Comparison of ENCODE assay signal across 8 mouse cellular contexts in the genomic region with DNA sequence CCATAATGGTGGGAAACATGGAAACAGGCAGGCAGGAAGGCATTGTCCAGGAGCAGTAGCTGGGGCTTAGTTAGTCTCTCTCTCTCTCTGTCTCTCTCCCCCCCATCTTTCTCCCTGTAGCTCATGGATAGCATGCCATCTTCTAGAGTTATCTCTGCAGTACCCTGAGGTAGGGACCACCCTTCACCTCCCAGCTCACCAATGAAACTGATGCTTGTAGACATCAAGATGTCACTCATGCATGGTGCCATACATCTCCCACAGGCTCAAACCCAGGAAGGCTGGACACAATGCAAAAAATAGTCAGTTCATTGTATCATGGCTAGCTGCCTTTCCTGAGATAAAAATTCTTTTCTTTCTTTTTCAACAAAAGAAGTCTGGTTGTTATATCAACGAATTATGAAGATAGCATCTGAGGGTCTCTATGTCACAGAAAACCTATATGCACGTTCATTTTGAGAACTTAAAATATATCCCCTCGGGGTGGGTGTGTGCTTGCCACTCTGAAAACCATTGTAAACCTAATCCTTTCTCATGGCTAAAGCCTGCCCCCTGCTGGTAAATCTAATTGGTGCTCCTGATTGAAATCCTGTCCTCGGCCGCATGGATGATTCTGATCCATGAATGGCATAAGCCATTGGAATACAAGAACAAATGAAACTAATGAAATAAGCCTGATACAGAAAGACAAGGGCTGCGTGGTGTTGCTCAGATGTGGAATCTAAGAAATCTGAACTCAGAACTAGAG. TPM values are rescaled to one million over a fixed set of nuclear protein-coding genes. Genes with fewer than 3 reads are reported as not detected.
DNase-seq lines count a peak whose midpoint lies in the region; ATAC-seq and TF ChIP-seq lines count a peak whose summit lies in the region.

No protein-coding gene starts in this region.

- no peaks in the 10 kb centered on the region for H3K4me1 ChIP-seq in heart, adult 2 months (ENCODE audit: control insufficient read depth, insufficient read depth, low read length)
- no peaks in the 10 kb centered on the region for H3K4me1 ChIP-seq in embryonic facial prominence, embryonic 14.5 days (ENCODE audit: control insufficient read depth, insufficient read depth, low read length)
- no peaks in the 10 kb centered on the region for H3K4me1 ChIP-seq in hindbrain, embryonic 11.5 days (replicated peaks; ENCODE audit: control insufficient read depth, insufficient read depth, low read length)
- H3K4me1 ChIP-seq in midbrain, embryonic 11.5 days (ENCODE audit: control insufficient read depth, insufficient read depth, low read length), result no peaks in the 10 kb centered on the region

- TF ChIP-seq CTCF in heart, adult 2 months (IDR thresholded peaks at IDR 0.05), result peak; percentile 87
- TF ChIP-seq CTCF in left cerebral cortex, adult 2 months (IDR thresholded peaks at IDR 0.05), result peak; percentile 93

- 9% methylated on average over 6 of the region's 6 CpGs for WGBS in heart, adult 2 months
- WGBS in embryonic facial prominence, embryonic 14.5 days, result 10% methylated on average over 6 of the region's 6 CpGs
- 20% methylated on average over 6 of the region's 6 CpGs for WGBS in hindbrain, embryonic 11.5 days
- WGBS in midbrain, embryonic 11.5 days, result 16% methylated on average over 6 of the region's 6 CpGs

- no peak overlapping the region for H3K4me3 ChIP-seq in heart, adult 2 months
- H3K4me3 ChIP-seq in embryonic facial prominence, embryonic 14.5 days (ENCODE audit: low read depth, low read length), result no peak overlapping the region
- no peak overlapping the region for H3K4me3 ChIP-seq in hindbrain, embryonic 11.5 days (ENCODE audit: low read depth, low read length)
- no peak overlapping the region for H3K4me3 ChIP-seq in left cerebral cortex, adult 2 months
- H3K4me3 ChIP-seq in midbrain, embryonic 11.5 days (ENCODE audit: low read depth, low read length), result no peak overlapping the region

- H3K79me2 ChIP-seq in heart, adult 2 months (replicated peaks; ENCODE audit: control insufficient read depth, insufficient read depth, low read length), result no peaks in the 10 kb centered on the region

- H3K4me2 ChIP-seq in embryonic facial prominence, embryonic 14.5 days (ENCODE audit: low read depth, low read length), result no peak overlapping the region
- no peak overlapping the region for H3K4me2 ChIP-seq in hindbrain, embryonic 11.5 days (replicated peaks; ENCODE audit: low read depth, low read length)
- no peak overlapping the region for H3K4me2 ChIP-seq in midbrain, embryonic 11.5 days

- no peaks in the 10 kb centered on the region for H3K36me3 ChIP-seq in heart, adult 2 months (ENCODE audit: control insufficient read depth, insufficient read depth, low read length)
- H3K36me3 ChIP-seq in embryonic facial prominence, embryonic 14.5 days (ENCODE audit: control insufficient read depth, insufficient read depth, low read length), result no peaks in the 10 kb centered on the region
- no peaks in the 10 kb centered on the region for H3K36me3 ChIP-seq in hindbrain, embryonic 11.5 days (ENCODE audit: control insufficient read depth, insufficient read depth, low read length)
- H3K36me3 ChIP-seq in midbrain, embryonic 11.5 days (ENCODE audit: control insufficient read depth, insufficient read depth, low read length), result no peaks in the 10 kb centered on the region

- intact Hi-C loops in heart, adult 2 months (cut with DNase I), result loop anchor here (1.0 to 2.0 kb wide), 3 partner anchors 424 to 823 kb away; no protein-coding TSS in a partner anchor
- intact Hi-C loops in left cerebral cortex, adult 2 months (cut with DNase I), result loop anchor here (1.0 kb wide), 2 partner anchors 425 to 823 kb away; no protein-coding TSS in a partner anchor

- no peak for ATAC-seq in embryonic facial prominence, embryonic 14.5 days (ENCODE audit: low read depth)
- ATAC-seq in hindbrain, embryonic 11.5 days (ENCODE audit: low FRiP score), result 0 out of 2 replicates have a peak, but pooled peaks have one; percentile 35
- peak; percentile 71; the same call in 1 of the 2 replicates for ATAC-seq in midbrain, embryonic 11.5 days (ENCODE audit: low FRiP score)

- H3K9me3 ChIP-seq in embryonic facial prominence, embryonic 14.5 days (ENCODE audit: control insufficient read depth, low read length), result no peaks in the 10 kb centered on the region
- H3K9me3 ChIP-seq in hindbrain, embryonic 11.5 days (ENCODE audit: control insufficient read depth, low read length), result no peaks in the 10 kb centered on the region
- no peaks in the 10 kb centered on the region for H3K9me3 ChIP-seq in midbrain, embryonic 11.5 days (ENCODE audit: control insufficient read depth, low read length)

- TF ChIP-seq EP300 in heart, adult 2 months (IDR thresholded peaks at IDR 0.05; ENCODE audit: insufficient read depth, low read depth, low read length), result no peak

- DNase-seq in heart, adult 2 months, result peak; percentile 11 to 43
- DNase-seq in heart, adult 11 months, result no peak
- peak; percentile 66 for DNase-seq in adrenal gland, postnatal 25 days
- peak; percentile 82 for DNase-seq in embryonic facial prominence, embryonic 14.5 days (ENCODE audit: low spot score)
- DNase-seq in hindbrain, embryonic 11.5 days (ENCODE audit: low spot score), result peak; percentile 87
- peak; percentile 79 to 83 for DNase-seq in left cerebral cortex, adult 2 months (ENCODE audit: extremely low spot score in 1 of 2, low spot score in 2 of 2)
- DNase-seq in midbrain, embryonic 11.5 days (ENCODE audit: low spot score, missing footprints), result peak; percentile 93
- DNase-seq in thymus, postnatal 14 days, result peak; percentile 20

- H3K27me3 ChIP-seq in heart, adult 2 months (ENCODE audit: control insufficient read depth, insufficient read depth, low read length), result no peaks in the 10 kb centered on the region
- H3K27me3 ChIP-seq in embryonic facial prominence, embryonic 14.5 days (replicated peaks; ENCODE audit: control insufficient read depth, insufficient read depth, low read length), result no peaks in the 10 kb centered on the region
- H3K27me3 ChIP-seq in hindbrain, embryonic 11.5 days (ENCODE audit: control insufficient read depth, insufficient read depth, low read length), result no peaks in the 10 kb centered on the region
- no peaks in the 10 kb centered on the region for H3K27me3 ChIP-seq in midbrain, embryonic 11.5 days (ENCODE audit: control insufficient read depth, insufficient read depth, low read length)

- no peak overlapping the region for H3K27ac ChIP-seq in heart, adult 2 months
- H3K27ac ChIP-seq in embryonic facial prominence, embryonic 14.5 days (replicated peaks; ENCODE audit: low read depth, low read length), result no peak overlapping the region
- H3K27ac ChIP-seq in hindbrain, embryonic 11.5 days (ENCODE audit: low read depth, low read length), result no peak overlapping the region
- no peak overlapping the region for H3K27ac ChIP-seq in left cerebral cortex, adult 2 months
- H3K27ac ChIP-seq in midbrain, embryonic 11.5 days (ENCODE audit: low read depth, low read length), result no peak overlapping the region

- no peak for TF ChIP-seq POLR2A in heart, adult 2 months (IDR thresholded peaks at IDR 0.05; ENCODE audit: insufficient read depth, low read depth, low read length)

- H3K9ac ChIP-seq in heart, adult 2 months (ENCODE audit: low read depth, low read length), result no peak overlapping the region
- no peak overlapping the region for H3K9ac ChIP-seq in embryonic facial prominence, embryonic 14.5 days (ENCODE audit: low read depth, low read length)
- no peak overlapping the region for H3K9ac ChIP-seq in hindbrain, embryonic 11.5 days (ENCODE audit: low read depth, low read length)
- H3K9ac ChIP-seq in midbrain, embryonic 11.5 days (ENCODE audit: low read length), result no peak overlapping the region

RNA-seq across cellular contexts. Expression of gene Unc13c, which starts 14.0 kb away (rescaled TPM):
- under 1 TPM; 0.18 to 0.23 TPM for total RNA-seq in heart, adult 2 months (2021)
- polyA plus RNA-seq in heart, adult 2 months (2012; rRNA removed), result 0.02 and 0.03 TPM in 2 replicates
- total RNA-seq in adrenal gland, postnatal 25 days (2021), result 1.7 and 2.6 TPM in 2 replicates
- polyA plus RNA-seq in embryonic facial prominence, embryonic 14.5 days (2014; fragmentation: Nextera tagmentation; extraction: Ambion mirVana), result 0.73 and 0.77 TPM in 2 replicates
- 0.28 and 0.34 TPM in 2 replicates for polyA plus RNA-seq in hindbrain, embryonic 11.5 days (2014; fragmentation: Nextera tagmentation; extraction: Ambion mirVana)
- 10 to 100 TPM; 21.1 to 25.4 TPM for total RNA-seq in left cerebral cortex, adult 2 months (2021)
- 0.21 and 0.26 TPM in 2 replicates for polyA plus RNA-seq in midbrain, embryonic 11.5 days (2014; fragmentation: Nextera tagmentation; extraction: Ambion mirVana)
